Mouse (Mus musculus) left cerebral cortex, postnatal 10 days (tissue): ENCODE measurements around the gene Tifab. TPM values are rescaled to one million over a fixed set of nuclear protein-coding genes. Genes with fewer than 3 reads are reported as not detected.
A peak's percentile ranks its signal among the peaks of the same experiment; 100 is the strongest.

Source experiments
- DNase-seq, 2 experiments: peaks; one replicate each; pipeline ENCODE4 v3.0.0; 2021 to 2022; ENCODE audit warnings: low spot score in 2 of 2, mixed read lengths in 1 of 2; ENCODE audit errors: extremely low spot score in 1 of 2
- intact Hi-C: fragments of 180-260 bp; cut with DNase I; formaldehyde crosslinking; loops from one replicate; pipeline ENCODE4 v1.15.1; 2025
- total RNA-seq, 2 experiments: library from RNA; stranded (reverse); gene quantifications; 2 replicates each; pipeline ENCODE4 v1.2.3; 2021

Gene Tifab
- total RNA-seq, 2 experiments from 2014 or later: 2.0 to 2.1 TPM

DNA sequence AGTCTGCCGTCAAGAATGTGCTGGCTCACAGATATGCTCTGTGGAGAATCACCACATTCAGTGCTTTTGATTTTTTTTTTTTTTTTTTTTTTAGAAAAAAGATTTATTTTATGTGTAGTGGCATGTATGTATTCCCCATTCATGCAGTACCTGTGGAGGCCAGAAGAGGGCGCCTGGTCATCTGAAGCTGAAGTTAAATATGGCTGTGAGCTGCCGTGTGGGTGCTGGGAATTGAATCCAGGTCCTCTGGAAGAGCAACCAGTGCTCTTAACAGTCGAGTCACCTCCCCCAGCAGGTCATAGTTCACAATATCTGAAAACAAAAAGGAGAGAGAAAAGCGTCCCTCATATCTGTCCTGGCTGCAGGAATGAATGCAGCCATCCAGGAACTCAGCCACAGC lies 11.0 kb upstream of the Tifab start:
- intact Hi-C loops: no loop called here
- no peak for DNase-seq

DNA sequence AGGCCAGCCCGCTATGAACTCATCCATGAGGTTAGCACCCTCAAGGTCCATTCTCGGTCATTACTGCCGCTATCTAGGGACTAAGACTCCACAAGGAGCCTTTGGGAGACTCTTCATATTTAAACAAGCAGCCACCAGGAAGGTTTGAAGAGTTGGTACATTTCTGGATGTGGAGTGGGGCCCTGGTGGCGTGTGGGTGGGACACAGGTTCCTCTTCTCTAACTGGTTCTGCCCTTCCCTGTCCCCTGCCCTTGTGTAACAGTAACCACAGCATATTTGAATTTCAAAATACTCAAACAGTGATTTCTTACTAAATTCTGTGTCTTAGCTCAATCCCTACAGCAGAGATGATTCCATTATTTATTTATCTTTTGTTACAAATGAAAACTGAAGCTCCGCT lies 5.0 kb upstream of the Tifab start:
- intact Hi-C loops: no loop called here
- DNase-seq: no peak

DNA sequence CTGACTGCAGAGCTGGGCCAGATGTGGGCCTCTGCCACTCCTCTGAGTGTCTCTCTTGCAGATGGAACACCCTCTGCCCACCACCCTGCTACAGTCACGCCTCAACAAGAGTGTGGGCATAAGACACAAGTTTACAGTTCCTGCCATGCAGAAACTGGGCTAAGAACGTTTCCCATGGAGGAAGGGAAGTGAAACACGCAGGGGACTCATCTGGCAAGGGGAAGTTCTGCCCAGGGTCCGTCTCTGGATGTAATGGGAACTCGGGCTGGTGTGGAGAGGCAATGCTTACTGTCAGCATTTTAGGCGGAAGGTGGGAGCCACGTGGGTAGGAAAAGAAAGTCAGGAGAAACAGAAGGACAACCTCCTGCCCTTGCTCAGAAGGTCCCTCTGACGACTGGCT lies 2.7 kb upstream of the Tifab start:
- intact Hi-C loops: no loop called here
- peak in 1 of 2 experiments; percentile 33 for DNase-seq

DNA sequence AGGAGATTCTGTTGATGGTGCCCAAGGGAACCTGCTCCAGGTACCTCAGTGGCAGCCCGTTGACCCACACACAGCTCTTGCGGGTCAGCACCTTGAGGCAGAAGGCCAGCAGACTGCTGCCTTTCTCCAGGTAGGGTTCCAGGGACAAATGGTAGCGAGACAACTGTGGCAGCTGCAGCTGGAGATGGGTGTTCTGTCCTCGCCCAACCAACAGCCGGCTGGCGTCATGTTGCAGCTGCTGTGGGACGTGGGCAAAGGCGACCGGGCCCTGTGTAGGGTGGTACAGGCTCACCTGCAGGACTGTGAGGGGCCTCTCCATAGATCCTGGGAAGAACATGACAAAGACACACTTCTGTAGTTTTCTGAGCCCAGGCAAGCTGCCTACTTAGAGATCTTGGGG lies 2.4 kb downstream of the Tifab start:
- DNase-seq: no peak
- intact Hi-C loops: no loop called here

DNA sequence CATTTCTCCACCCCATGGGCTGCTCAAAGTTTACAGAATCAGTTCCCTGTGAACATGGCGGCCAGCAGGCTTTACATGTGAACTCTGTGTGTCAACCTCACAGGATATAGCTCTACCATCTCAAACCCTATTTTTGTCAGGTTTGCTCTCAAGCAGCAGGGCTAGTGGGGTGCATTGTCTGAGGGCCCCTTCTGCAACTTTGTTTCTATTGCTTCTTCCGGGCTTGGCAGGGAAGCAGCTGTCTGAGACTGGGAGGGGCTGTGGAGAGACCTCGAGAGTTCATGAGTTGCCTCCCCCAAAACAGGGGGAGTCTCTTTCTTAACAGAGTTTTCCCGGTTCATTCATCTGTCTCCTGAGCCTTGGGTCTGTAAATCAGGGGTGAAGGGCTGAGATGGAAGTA lies 2.8 kb downstream of the Tifab start:
- DNase-seq: no peak
- intact Hi-C loops: no loop called here

DNA sequence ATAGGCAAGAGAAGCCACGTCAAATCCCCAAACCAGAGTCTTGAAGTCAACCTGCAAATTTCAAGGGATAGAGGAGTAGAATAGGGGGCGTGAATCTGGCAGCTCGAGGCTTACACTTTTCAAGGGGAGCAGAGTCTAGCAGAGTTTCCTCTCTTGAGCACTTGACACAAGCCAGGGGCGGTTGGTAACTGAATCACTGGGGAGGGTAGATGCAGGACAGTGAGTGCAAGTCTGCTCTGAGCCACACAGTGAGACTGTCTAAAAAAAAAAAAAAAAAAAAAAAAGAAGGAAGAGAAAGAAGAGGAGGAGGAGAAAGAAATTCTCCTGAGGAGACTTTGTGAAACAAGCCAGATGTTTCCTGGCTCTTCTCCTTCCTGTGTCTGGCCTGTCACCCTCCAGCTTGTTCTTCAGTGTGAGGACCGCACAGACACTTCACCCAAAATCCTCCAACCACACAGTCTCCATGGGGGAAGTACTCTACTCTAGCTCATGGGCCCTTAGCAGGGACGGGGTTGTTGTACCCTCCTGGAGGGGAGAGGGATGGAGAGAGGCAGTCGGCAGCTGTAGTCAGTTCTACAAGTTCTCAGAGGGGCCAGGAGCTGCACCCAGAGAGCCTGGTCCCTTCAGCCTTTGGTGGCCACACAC lies 5.7 kb downstream of the Tifab start:
- DNase-seq: no peak
- intact Hi-C loops: no loop called here

DNA sequence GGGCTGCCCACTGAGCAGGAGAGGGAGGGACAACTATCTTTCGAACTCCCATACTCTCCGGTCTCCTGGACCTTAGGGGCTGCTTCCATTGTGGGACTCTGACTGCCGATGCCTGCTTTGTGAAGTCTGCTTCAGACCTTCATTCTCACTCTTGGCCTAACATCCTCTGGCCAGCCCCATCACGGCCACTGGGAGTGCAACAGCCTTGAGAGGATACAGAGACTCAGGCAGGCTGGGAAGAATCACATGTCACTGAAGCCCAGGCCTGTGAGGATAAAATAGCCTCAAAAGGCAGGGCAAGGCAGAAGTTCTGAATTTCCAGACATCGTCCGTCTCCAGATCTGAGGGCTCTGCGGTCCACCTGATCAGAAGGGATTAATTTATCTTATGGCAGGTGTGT lies 6.6 kb downstream of the Tifab start:
- intact Hi-C loops: no loop called here
- DNase-seq: no peak

DNA sequence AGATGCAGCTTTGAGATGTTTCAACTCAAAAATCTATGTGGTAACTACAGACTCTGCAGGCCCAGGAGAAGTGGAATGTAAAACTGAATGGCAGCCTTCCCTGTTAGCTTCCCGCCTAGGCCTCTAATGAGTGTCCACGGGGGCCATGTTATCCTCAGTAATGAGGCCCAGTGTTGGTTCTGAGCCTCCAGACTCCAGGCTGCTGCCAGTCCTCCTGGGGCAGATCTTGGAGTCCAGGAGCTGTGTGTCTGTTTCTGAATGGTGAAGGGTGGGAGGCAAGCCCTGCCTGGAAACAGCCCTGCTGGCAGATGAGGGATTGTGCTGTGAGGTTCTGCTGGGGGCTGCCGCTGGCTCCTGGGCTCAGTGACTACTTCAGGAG lies 10.3 kb downstream of the Tifab start:
- DNase-seq: no peak
- intact Hi-C loops: no loop called here

DNA sequence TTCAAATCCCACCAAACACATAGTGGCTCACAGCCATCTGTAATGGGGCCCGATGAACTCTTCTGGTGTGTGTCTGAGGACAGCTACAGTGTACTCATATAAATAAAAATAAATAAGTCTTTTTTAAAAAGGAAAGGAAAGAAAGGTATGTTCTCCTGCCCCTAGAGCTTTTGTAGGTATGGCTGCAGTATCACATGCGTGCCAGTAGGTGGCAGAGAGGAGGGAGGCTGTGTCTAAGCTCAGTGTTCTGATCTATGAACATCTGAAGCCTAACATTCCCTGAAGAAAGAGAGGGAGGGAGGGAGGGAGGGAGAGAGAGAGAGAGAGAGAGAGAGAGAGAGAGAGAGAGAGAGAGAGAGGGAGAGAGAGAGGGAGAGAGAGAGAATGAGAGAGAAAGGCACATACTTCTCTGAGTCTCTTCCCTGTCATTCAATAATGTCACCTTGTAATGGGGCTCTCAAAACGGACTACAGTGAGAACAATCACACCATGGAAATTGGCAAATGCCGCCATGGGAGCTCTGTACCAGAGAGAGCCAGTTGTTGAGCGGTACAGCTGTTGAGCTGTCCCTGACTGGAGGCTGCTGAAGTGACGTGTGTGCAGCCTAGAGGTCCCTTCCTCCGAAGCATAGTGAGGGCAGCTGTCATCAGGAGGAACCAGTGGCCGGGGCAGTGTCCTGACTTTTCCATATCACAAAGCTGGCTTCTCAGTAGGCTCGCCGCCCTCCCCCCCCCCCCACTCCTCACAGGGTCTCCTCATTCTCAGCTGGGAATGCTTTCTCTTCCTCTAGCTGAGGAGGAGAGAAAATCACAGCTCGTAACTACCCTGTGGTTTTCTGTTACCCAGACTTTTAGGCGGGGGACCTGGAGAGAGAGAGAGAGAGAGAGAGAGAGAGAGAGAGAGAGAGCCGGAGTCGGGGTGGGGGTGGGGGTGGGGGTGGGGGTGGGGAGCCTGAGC lies 11.0 kb downstream of the Tifab start:
- DNase-seq: no peak
- intact Hi-C loops: no loop called here

DNA sequence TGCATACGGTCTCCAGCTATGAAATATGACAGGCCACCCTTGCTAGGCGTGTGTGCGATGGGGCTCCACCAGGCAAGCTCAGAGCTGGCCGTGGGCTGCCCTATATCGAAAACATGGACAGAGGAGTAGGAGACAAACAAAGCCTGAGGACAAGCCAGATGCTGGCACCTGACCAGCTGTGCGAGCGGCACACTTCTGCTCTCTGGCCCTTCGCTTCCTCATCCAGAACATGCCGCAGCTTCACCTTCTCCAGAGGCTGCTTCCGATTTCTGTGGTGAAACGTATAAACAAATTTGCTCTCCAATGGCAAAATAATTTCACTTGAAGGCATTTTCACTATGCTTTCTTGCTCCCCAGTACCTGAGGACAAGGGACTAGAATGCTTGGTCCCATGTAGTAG lies 13.1 kb downstream of the Tifab start:
- DNase-seq: no peak
- intact Hi-C loops: no loop called here

DNA sequence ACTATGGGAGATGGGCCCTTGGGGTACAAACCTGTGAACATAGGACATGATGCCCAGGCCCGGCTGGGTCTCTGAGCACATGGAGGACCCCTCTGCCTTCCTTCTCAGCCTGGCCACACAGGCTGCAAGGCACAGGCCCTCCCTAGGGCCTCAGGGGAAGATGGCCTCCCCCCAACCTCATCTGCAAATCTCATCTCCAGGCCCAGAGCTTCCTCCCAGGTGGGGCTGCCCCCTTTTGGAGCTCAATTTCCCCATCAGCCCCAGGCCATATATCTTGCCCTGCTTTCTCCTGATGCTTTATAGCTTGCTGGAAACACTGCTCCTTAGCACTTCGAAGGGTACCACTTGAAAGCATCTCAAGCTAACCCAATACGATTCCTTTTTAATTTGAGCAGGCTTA lies 14.3 kb downstream of the Tifab start:
- DNase-seq: no peak
- intact Hi-C loops: no loop called here

DNA sequence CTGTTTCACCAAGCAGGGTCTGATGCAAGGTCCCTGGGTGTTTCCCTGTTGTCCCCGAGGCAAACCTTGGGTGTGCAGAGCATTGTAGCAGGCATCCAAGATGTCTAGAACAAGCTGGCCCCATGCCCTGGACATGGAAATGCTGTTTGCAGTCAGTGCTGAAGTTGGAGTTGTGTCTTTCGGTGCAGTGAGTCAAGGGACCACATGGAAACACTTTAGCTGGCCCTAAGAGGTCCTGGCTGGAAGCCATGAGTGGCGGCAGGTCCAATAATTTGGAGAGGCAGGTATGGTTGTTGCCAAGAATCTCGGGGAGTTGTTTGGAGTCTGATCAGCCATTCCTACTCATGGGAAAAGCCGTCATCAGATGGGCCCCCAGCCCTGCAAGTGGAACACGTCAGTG lies 14.9 kb downstream of the Tifab start:
- DNase-seq: no peak
- intact Hi-C loops: no loop called here

DNA sequence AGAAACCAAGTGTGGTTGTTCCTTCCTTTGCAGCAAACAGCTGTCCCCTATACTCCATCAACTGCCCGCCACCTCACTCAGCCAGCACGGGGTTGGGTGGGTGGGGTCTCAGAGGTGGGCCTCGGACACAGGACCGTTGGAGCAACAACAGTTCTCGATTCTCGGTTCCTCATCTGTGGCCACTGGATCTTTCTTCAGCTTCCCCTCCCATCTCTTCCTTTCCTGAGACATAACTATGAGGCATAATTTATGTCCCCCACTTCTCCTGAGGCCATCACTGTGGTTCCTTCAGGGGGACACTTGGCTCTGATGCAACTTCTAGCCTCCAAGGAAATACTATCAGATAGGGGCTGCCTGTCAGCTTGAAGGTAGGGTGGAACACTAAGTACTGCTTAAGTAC lies 15.8 kb downstream of the Tifab start:
- intact Hi-C loops: no loop called here
- no peak for DNase-seq

DNA sequence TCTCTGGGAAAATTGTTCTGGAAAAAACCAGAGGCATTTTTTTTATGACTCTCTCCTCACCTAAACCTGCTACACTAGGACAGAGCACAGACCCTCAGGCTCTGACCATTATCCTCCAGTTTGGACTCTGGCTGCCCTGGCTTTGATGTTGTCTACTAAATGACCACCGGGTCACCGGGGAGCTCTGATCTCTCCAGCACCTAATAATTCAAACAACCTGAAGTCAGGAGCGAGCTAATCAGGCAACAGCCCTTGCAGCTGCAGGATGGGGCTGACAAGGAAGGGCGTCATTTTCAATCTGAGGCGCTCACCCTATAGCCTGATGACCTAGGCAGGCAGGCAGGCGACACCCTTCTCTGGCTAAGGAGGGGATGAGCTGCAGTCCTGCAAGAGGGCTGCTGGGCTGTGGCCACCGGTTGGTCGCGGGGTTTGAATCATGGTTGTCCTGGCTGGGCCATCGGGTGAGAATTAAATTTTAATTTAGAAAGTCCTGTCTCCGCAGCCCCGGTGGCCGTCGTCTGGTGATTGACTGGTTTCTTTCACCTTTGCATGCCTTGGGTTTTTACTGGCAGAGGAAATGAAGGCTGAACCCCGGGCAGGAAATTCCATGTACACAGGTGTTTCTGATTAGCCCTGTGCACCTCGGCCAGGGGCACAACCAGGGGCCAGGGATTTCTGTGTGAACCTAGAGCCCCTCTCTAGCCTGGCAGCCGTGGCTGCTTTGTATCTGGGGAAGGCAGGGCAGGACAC lies 18.9 kb downstream of the Tifab start:
- no peak for DNase-seq
- intact Hi-C loops: no loop called here

DNA sequence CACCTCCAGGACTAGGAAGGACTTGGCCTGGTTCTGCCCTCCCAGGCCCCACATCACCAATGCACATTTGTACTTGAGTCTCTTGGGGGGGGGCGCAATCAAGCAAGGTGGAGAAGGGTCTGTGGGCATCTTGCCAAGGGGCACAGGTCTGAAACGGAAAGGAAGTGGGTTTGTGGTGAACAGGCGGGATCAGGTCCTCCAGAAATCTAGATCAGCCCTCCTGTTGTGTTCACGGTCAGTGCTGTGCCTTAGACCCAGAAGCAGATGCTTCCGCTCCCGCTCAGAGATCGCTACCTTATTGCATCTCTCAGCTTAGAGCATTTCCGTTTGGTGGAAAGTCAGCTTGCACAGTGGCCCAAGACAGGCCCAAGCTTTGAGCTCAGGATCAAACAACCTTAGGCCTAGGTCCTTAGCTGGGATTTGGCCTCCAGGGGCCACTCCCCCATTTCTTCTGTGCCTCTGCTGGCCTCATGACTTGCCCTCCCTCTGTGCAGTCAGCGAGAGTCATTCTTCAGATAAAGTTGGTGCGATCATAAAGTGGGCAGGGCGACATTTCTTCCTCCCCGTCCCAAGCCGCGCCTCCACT lies 19.6 kb downstream of the Tifab start:
- no peak for DNase-seq
- intact Hi-C loops: no loop called here

DNA sequence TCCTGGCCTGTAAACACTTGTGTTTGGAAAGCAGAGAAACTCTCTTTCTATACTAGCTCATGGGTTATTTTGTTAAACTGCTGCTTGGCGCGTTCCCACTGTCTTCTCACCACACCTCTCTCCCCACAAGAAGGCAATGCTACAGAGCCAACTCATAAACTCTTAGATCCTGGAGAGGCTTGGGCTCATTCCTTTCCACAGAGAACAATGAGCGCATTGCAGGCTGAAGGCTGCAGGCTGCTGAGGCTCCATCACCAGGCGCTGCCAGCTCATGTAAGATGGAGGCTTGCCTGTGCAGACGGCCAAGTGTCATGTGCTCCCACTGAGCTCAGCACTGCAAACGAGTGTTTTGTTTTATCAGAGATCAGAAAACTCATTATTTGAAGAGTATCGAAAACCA lies 23.0 kb downstream of the Tifab start:
- intact Hi-C loops: no loop called here
- DNase-seq: no peak

DNA sequence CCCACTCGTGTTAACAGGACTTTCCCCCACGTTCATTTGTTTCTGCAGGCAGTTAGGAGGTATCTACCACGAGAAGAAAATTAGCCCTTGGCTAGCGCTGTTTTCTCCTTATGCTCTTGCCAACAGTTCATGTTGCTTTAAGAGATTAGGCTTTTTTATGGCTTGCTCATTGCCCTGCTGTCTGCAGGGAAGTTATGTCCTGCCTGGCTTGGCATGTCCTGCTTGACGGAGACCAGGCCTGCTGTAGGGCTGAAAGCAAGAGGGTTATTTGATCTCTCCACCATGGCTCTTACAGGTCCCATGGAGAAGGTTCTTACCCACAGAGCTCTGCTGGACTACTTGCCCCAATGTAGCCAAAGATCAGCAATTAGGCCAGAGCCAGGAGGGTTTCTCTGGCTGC lies 23.6 kb downstream of the Tifab start:
- intact Hi-C loops: no loop called here
- no peak for DNase-seq

DNA sequence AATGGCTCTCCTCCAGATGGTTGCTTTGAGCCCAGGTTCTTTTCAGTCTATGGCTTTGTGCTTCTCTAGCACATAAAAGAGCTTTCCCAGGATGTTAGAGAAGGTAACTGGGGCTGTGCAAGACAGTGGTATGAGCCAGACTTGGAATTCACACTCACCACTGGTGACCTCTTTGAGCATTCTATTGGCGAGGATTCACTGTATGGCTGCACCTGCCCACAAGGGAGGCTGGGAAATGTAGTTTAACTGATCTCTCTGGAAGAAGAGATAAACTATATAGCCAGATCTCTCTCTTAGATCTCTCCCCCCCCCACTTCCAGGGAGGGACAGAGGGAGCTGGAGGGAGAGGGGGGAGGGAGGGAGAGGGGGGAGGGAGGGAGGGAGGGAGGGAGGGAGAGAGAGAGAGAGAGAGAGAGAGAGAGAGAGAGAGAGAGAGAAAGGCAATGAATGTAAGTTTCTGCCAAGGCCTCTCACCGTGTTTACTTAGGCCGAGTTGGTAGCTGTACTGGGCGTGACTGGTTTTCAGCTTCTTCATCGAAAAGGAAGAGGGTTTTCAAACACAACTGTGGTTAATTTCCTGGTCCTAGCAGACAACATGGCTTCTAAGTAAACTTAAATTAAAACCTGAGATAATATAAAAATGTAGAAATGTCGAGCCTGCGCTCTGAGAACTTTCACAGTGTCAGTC lies 25.8 kb downstream of the Tifab start:
- intact Hi-C loops: no loop called here

More for the DNA sequence above, 25.8 kb downstream of the Tifab start:
- no peak for DNase-seq
